Mouse (Mus musculus) right cerebral cortex, postnatal 10 days (tissue): Measurements from ENCODE around the gene Nlrc5.
"Not testable (repeated sequence)": the region's sequence is repeated elsewhere in the genome, so short reads cannot be mapped to it uniquely, and the experiment has no call there.

Source experiments
- DNase-seq, 2 experiments: peaks; one replicate each; pipeline ENCODE4 v3.0.0; 2021; ENCODE audit warnings: low spot score in 2 of 2

The Nlrc5 gene

DNA sequence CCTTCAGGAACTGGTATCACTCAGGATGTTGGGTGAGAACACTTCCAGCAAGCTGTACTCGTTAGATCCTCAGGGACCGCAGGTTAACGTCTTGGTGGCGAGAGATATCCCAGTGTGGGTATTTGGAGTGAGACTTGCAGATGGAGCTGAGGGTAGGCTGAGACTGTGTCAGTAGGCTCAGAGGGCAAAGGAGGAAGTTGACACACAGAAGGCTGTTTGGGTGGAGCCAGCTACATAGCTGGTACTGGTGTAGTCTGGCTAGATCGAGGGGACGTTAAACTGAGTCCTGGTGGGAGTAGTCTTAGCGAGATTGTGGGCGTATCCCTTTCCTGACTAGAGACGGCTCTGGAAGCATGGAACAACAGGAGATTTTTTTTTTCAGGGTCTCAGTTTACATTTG is 16.1 kb upstream of the Nlrc5 start:
- DNase-seq, result no peak

DNA sequence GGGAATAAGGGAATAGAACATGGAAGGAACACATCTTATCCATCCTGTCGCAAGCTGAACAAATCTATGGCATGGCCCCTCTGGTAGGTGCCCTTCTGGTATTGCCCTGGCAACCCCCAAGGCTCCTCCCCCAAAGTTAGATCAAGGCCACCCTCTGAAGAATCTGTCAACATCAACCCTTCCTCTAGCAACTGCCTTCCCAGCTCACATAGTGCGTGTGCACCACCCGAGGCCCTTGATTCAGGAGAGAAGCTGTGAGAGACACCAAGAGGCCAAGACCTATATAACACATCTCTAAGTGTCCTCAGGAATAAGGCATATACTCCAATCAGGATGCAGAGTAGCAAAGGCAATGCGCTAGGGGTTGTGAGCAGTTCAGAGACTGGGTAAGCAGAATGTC is 11.9 kb upstream of the Nlrc5 start:
- no peak for DNase-seq

GRCm38 (mm10) chr8:94427953-94428352 is 6.2 kb upstream of the Nlrc5 start:
- no peak for DNase-seq

DNA sequence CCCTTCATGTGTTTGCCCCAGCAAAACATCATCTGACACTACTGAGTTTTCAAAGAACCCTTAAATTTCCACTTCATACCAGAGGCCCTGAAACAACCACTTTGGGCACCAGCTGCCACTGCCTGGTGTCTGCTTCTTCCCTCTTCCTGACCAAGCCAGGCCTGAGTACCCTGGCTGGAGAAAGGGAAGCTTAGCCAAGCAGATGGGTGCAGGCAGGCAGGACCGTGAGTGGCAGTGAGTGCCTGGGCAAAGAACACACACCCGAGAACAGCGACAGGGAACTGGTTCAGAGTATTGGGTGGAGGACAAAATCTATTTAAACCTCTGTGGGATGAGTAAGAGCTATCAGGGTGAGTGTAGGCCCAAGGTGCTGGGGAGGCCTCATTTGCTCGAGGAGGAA is 5.7 kb upstream of the Nlrc5 start:
- DNase-seq, result no peak

DNA sequence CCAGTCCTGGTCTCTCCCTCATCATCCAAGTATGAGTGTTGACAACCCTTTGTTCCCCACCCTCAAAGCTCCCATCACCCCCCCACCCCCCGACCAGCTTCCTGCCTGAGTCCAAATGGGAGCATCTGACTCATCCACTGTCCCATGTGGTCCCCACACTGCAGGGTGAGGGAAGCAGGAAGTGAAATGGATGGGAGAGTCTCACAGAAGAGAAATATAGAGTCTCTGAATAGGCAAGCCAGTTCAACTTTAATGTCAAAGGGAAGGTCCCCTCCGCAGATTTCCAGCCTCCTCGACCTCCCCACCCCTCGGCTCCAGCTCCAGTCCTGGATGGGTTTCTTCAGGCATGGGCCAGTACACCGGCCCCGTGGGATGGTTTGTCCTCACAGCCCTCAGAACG is 4.8 kb upstream of the Nlrc5 start:
- DNase-seq, result no peak

GRCm38 (mm10) chr8:94432212-94432611 is 1.9 kb upstream of the Nlrc5 start:
- no peak for DNase-seq

DNA sequence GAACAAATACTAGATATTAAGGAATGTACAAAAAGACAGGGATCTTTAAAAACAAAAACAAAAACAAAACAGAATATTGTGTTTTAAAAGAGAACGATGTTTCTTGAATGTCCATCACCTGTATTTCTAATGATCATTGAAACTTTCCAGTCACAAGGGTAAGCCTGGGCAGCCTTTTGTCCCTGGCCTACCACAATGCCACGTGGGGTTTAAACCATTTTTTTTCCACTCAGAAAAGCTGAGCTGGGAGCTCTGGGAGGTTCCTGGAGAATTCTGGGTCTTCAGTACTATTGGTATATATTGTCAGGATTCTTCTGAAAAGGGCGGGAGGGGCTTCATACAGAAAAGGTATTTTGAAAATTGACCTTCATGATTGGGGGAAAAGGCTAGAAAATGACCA is 802 bp downstream of the Nlrc5 start:
- DNase-seq, result no peak

DNA sequence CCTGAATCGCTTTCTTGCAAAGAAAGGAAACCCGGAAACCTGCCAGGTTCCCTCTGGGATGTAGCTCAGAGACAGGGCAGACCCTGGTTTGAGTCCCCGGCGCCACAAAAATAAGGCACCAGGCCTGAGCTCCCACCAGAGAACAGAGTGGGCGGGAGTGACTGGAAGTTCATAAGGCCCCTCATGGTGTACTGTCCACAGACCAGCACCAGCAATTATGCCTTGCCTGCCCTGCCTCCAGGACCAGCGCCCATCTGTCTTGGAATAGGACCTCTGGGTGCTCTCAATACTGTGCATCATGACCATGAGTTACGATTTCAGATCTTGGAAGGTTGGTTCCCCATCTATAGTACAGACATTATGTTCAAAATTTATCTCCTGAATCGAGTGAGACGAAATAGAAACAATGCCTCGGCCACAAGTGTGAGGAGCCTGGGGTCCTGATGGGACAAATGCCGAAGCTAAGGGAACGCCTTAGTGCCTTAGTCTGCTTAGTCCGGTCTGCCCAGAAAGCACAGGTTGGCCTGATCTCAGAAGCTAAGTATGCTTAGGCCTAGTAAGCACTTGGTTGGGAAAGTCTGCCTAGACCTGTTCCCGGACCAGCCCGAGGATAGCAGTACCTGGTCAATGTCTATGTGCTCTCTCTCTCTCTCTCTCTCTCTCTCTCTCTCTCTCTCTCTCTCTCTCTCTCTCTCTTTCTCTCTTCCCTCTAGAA is 1.4 kb downstream of the Nlrc5 start:
- DNase-seq, result no peak

DNA sequence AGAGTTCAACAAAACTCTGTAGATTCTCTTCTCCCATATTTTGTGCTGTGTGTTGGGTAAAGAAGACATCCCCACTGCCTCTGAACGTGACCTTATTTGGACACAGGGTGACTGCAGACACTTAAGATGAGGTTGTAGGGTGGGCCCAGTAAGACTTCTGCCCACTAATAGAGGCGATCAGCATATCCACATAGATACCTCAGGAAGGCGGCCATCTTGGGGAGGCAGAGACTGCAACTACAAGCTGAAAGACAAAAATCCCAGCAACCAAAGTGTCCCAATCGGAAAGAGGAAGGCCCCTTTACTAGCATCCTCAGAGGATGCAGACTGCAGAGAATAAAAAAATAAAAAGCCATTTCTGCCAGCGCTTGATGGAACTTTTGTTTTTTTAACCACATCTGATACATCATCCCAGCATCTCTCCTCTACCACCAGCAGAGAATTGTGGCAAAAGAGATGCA is 2.0 kb downstream of the Nlrc5 start:
- no peak for DNase-seq

GRCm38 (mm10) chr8:94436900-94437299 is 2.7 kb downstream of the Nlrc5 start:
- no peak for DNase-seq

DNA sequence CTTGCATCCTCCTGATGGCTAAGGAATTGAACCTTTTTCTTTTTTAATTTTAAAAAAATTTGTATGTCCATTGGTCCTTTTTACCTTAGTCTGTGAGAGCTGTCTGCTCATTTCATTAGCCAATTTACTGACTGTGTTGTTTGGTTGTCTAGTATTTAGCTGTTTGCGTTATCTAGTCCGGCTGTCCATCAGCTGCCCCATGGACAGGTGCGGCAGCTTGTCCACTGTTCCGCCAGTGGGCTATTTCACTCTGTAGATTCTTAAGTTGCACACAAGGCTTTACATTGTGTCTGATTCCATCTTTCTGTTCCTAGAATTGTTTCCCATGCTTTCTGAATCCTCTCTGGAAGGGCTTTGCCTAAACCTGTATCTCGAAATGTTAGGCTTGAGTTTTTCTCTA is 4.5 kb downstream of the Nlrc5 start:
- DNase-seq, result no peak

GRCm38 (mm10) chr8:94439691-94440090 is 5.5 kb downstream of the Nlrc5 start:
- no peak for DNase-seq

DNA sequence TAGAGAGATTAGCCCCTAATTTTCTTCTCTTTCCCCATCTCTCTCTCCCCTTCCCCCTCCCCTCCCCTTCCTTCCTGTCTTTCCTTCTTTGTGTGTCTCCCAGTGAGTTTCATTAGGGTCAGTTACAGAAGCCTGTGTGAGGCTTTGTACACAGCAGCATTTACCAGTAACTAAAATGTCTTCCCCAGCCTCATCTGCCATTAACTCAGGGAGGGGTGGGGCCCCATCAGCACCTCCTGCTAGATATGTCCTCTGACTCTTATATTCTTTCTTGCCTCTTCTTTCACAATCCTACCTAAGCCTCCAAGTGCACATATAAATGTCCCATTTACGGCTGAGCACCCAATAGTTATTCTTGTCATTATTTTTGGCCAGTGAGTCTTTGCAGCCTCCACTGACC is 6.2 kb downstream of the Nlrc5 start:
- no peak for DNase-seq

DNA sequence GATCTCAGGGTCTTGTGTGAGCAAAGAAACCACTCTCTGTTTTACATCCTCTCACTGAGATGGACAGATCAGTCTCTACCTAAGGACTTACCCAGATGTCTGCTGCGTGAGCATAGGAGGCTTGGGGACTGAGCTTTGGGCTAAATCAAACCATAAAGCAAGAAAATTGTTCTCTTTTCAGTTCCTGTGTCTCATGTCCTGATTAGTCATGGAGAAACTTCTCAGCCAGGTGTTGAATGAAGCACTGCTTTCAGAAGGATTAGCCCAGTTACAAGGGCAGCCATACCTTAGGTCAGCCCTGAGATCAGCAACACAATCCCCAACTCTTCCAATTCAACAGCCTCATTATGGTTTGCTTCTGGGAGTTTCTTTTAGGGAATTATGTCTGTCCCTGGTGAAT is 7.5 kb downstream of the Nlrc5 start:
- no peak for DNase-seq

GRCm38 (mm10) chr8:94443153-94443552 is 9.0 kb downstream of the Nlrc5 start:
- DNase-seq, result no peak

DNA sequence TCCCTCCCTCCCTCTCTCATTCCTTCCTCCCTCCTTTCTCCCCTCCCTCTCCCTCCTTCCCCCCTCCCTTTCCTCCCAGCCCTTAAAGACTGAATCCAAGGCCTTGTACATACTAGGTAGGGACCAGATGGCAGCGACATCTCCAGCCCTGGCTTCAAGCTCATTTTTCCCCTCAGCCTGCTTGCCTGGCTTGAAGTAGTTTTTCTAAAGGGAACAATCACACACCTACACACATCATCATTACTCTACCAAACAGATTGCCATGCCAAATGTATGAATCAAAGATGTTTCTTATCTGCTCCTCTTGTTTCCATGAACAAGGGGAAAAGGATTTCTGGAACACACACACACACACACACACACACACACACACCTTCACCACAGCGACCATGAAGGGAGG is 10.3 kb downstream of the Nlrc5 start:
- DNase-seq, result no peak

DNA sequence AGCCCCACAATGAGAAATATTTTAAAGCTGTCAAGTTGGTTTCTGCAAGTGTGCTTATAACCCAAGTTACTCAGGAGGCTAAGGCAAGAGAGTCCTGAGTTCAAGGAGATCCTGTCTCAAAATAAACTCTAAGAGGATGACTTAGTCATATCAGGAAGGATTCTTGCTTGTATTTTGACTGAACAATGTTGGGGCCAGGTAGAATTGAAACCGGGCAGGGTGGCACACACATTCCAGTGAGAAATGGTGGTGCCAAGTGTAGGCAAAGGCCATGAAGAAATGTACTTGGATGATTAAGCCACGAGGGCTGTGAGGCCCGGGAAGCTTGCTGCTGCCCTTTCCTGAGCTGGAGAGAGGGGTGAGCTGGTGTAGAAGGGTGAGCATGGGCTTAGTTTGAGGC is 13.0 kb downstream of the Nlrc5 start:
- DNase-seq, result no peak

DNA sequence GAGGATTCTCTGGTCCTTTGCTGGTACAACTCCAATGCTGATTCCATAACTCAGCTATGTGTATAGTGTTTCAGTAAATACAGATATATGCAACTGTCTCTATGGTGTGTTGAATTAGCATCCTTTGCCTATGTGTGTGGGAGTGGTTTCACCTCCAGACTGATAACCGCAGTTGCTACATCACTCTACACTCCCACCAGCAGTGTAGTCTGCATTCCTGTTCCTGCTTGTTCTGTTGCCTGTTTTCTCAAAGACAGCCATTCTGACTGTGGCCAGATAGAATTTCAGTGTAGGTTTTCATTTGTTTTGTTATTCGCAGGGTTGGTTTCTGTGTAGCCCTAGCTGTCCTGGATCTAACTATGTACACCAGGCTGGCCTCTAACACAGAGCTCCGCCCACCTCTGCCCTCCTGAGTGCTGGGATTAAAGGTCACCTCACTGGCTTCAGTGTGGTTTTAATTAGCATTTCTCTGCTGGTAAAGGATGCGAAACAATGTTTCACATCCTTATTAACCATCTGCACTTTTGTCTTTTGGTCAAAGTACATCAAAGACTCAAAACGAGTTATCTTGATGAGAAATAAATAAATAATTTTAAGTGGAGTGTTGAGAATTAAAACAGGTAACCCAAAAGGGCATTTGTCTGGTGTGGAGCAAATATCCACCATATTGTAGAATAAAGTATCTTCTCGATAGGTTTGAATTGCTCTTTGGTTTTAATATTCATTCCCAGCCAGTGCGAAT is 13.6 kb downstream of the Nlrc5 start:
- no peak for DNase-seq

GRCm38 (mm10) chr8:94452991-94453390 is 18.8 kb downstream of the Nlrc5 start:
- DNase-seq, result not testable (repeated sequence)

- DNase-seq, result no peak
Measured at GRCm38 (mm10) chr8:94453868-94454488, 19.8 kb downstream of the Nlrc5 start.

DNA sequence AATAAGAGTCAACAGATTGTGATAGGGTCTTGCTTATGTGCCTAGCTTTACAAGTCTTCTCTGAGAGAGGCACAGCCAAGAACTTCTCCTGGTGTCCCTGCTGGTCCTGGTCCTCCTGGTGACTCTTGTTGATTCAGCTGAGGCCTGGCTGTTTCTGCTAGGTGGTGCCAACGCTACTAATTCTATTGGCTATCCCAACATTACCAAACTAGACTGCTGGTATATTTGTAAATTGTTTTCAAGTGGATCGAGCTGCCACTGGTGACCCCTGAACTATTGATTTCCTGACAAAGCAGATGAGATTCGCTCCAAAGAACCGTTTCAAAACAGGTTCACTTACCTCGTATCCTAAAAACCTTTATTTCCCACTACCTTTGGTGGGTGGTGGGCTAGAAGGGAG is 20.7 kb downstream of the Nlrc5 start:
- no peak for DNase-seq

DNA sequence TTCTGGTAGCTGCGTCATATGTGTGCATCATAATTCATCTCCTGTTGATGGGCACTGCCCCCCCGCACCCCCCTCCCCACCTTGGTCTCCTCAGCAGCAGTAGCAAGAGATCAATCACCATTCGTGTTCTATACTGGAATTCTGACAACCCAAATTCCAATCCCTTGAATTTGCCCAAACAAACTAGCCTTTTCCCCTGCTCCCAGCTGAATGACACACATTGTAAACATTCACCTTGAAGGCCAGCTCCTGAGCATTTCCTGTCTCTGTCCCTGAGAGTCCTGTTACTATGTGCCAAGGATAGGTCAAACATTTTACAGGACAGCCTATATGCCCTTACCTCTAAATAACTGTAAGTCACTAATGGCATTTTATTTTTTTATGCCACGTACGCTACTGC is 21.9 kb downstream of the Nlrc5 start:
- no peak for DNase-seq

GRCm38 (mm10) chr8:94458567-94458966 is 24.4 kb downstream of the Nlrc5 start:
- no peak for DNase-seq
